Mouse (Mus musculus) heart, embryonic 15.5 days (tissue): ENCODE results near the gene Stxbp3. TPM values are rescaled to one million over a fixed set of nuclear protein-coding genes. Genes with fewer than 3 reads are reported as not detected.
"Not testable (repeated sequence)": the region's sequence is repeated elsewhere in the genome, so short reads cannot be mapped to it uniquely, and the experiment has no call there.

Source experiments
- ATAC-seq: fragments of 200-750 bp; cut with Nextera tagmentation; replicated peaks from 2 replicates; pipeline ENCODE4 v1.8.0; 2017; ENCODE audit warnings: low read depth, moderate TSS enrichment; ENCODE audit not compliant: insufficient number of reproducible peaks, insufficient read depth, low FRiP score
- H3K27ac ChIP-seq: fragments of 300-500 bp; sonication (generic); 2 replicates; pipeline ENCODE4 v1.5.1; 2015; ENCODE audit warnings: mild to moderate bottlenecking, inconsistent platforms
- H3K27me3 ChIP-seq: fragments of 300-500 bp; sonication (generic); 2 replicates; pipeline ENCODE4 v1.6.1; 2015; ENCODE audit warnings: inconsistent platforms
- H3K36me3 ChIP-seq: fragments of 300-500 bp; sonication (generic); 2 replicates; pipeline ENCODE4 v1.6.1; 2015; ENCODE audit warnings: mild to moderate bottlenecking, inconsistent platforms
- H3K4me1 ChIP-seq: fragments of 300-500 bp; sonication (generic); replicated peaks from 2 replicates; pipeline ENCODE4 v1.6.1; 2015; ENCODE audit warnings: inconsistent platforms
- H3K4me2 ChIP-seq: fragments of 300-500 bp; sonication (generic); 2 replicates; pipeline ENCODE4 v1.6.1; 2015; ENCODE audit warnings: inconsistent platforms, mild to moderate bottlenecking, moderate library complexity
- H3K4me3 ChIP-seq: fragments of 300-500 bp; sonication (generic); 2 replicates; pipeline ENCODE4 v1.5.1; 2015; ENCODE audit warnings: mild to moderate bottlenecking, inconsistent platforms
- H3K9ac ChIP-seq: fragments of 300-500 bp; sonication (generic); 2 replicates; pipeline ENCODE4 v1.6.1; 2015; ENCODE audit warnings: mild to moderate bottlenecking, inconsistent platforms
- H3K9me3 ChIP-seq: fragments of 300-500 bp; sonication (generic); replicated peaks from 2 replicates; pipeline ENCODE4 v1.6.1; 2016; ENCODE audit warnings: inconsistent platforms
- WGBS: fragments of 180-500 bp; shearing (Covaris S2); methylation state at CpG from one replicate; pipeline ENCODE4 v1.1.7; 2015; ENCODE audit warnings: mixed read lengths; 5-methylcytosine and 5-hydroxymethylcytosine counted together
- polyA plus RNA-seq: library from polyadenylated mRNA; unstranded; fragments of >200 nt; fragmentation: Nextera tagmentation; extraction: Ambion mirVana; gene quantifications from 2 replicates; pipeline ENCODE4 v1.2.1, GENCODE M21; 2015

Gene Stxbp3
- polyA plus RNA-seq, 1 experiment from 2014 or later = 29.9 TPM

GRCm38 (mm10) chr3:108838980-108839379, 1.3 kb downstream of the Stxbp3 start:
- ATAC-seq = no peak
- Histone ChIP-seq H3K4me3 (peak overlapping the region; percentile 85), H3K36me3 (no peaks in the 10 kb centered on the region; the same call in 1 of the 2 replicates), H3K4me2 (peak overlapping the region; percentile 64), H3K4me1 (peaks cover 12% of the 10 kb centered on the region), H3K27me3 (no peaks in the 10 kb centered on the region), H3K9me3 (no peaks in the 10 kb centered on the region), H3K9ac (0 out of 2 replicates have a peak overlapping the region, but pooled peaks have one; percentile 83), H3K27ac (no peak overlapping the region)
- WGBS = 63% methylated on average over 7 of the region's 7 CpGs

- Histone ChIP-seq H3K27me3 (no peaks in the 10 kb centered on the region), H3K27ac (no peak overlapping the region), H3K4me3 (no peak overlapping the region), H3K4me1 (peaks cover 12% of the 10 kb centered on the region), H3K36me3 (no peaks in the 10 kb centered on the region; the same call in 1 of the 2 replicates), H3K4me2 (no peak overlapping the region), H3K9ac (no peak overlapping the region), H3K9me3 (no peaks in the 10 kb centered on the region)
- ATAC-seq = no peak
- 93% methylated on average over 6 of the region's 6 CpGs for WGBS
Observed at GRCm38 (mm10) chr3:108836931-108837330, 3.4 kb downstream of the Stxbp3 start.

GRCm38 (mm10) chr3:108833717-108834116, 6.6 kb downstream of the Stxbp3 start:
- not testable (repeated sequence) for H3K27me3 ChIP-seq, ATAC-seq, H3K36me3 ChIP-seq, H3K4me3 ChIP-seq, H3K4me2 ChIP-seq, H3K9ac ChIP-seq, H3K9me3 ChIP-seq, H3K27ac ChIP-seq
- 89% methylated on average over 1 of the region's 1 CpGs for WGBS
- peaks cover 18% of the 10 kb centered on the region for H3K4me1 ChIP-seq

DNA sequence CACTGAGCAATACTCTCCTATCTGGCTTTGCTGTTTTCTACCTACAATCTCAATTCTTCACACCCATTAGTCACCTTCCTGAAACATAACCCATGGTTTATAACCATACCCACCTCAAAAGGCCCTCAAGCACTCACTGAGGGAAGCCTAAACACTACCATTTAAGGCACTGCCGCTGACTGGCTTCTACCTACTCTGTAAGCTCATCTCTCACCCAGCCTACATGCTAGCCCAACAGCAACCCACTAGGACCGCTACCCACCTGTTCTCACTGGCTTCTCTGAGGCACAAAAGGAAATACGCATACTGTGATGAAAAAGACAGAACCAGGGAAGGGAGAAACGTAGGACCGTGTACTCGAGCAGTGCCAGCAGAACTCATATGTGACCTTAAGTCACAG, 8.6 kb downstream of the Stxbp3 start:
- no peak overlapping the region for H3K9ac ChIP-seq
- H3K9me3 ChIP-seq = no peaks in the 10 kb centered on the region
- WGBS = 94% methylated on average over 6 of the region's 6 CpGs

GRCm38 (mm10) chr3:108830493-108830892, 9.8 kb downstream of the Stxbp3 start:
- WGBS = 54% methylated on average over 11 of the region's 11 CpGs
- Histone ChIP-seq H3K36me3 (peaks cover 12% of the 10 kb centered on the region; the same call in 1 of the 2 replicates), H3K4me1 (peaks cover 11% of the 10 kb centered on the region), H3K27ac (peak overlapping the region; percentile 0; the same call in 1 of the 2 replicates), H3K27me3 (no peaks in the 10 kb centered on the region), H3K9ac (no peak overlapping the region), H3K4me3 (no peak overlapping the region), H3K4me2 (peak overlapping the region; percentile 0; the same call in 1 of the 2 replicates), H3K9me3 (no peaks in the 10 kb centered on the region)
- ATAC-seq = peak; percentile 83

More for the DNA sequence above, 8.6 kb downstream of the Stxbp3 start:
- Histone ChIP-seq H3K27ac (no peak overlapping the region), H3K4me2 (no peak overlapping the region), H3K4me1 (peaks cover 11% of the 10 kb centered on the region), H3K36me3 (peaks cover 5% of the 10 kb centered on the region; the same call in 1 of the 2 replicates), H3K4me3 (no peak overlapping the region), H3K27me3 (no peaks in the 10 kb centered on the region)
- no peak for ATAC-seq

DNA sequence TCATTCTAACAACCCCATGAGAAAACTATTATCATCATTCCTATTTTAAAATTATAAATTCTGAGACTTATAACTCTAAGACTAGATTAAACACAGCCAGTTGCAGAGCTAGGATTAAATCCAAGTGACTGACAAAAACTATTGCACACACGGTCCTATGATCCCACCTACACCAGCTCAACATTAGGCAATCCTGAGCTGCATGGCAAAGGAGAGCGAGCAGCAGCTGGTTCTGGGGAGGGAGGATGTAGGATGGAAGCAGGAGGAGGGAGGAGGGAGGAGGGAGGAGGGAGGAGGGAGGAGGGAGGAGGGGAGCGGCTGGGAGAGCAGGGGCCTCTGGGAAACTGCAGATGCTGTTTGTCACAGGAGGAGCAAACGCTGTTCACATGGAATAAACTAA, 24.7 kb downstream of the Stxbp3 start:
- H3K4me2 ChIP-seq = no peak overlapping the region
- H3K4me3 ChIP-seq = no peak overlapping the region
- peaks cover 35% of the 10 kb centered on the region for H3K36me3 ChIP-seq
- no peak overlapping the region for H3K27ac ChIP-seq
- no peaks in the 10 kb centered on the region for H3K27me3 ChIP-seq
- H3K4me1 ChIP-seq = 0 out of 2 replicates have a peak, but pooled peaks cover 2% of the 10 kb centered on the region
- no peak for ATAC-seq
- H3K9ac ChIP-seq = no peak overlapping the region
- 60% methylated on average over 4 of the region's 4 CpGs for WGBS
- H3K9me3 ChIP-seq = no peaks in the 10 kb centered on the region

DNA sequence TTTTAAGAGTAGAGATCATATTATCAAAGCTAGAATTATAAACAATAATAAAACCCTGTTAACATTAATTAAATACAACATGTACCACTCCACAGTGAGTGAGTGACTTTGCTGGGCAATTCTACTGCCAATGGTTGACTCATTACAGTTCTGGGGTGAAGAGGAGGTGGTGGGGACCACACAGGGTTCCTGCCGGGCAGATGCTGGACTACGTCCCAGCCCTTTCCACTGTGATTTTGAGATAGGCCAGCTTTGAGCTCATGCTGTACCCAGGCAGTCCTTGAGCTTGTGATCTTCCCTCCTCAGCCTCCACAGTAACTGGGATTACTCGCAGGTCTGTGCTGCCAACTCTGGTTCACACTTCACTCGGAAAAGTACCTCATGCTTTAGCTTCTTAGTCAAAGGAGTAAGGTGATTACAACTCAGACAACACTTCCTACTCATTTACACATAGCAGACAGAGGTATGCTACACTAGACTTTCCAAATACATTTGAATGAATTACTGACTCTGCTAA, 29.5 kb downstream of the Stxbp3 start:
- 58% methylated on average over 4 of the region's 4 CpGs for WGBS
- H3K9ac ChIP-seq = no peak overlapping the region
- H3K4me2 ChIP-seq = no peak overlapping the region
- H3K36me3 ChIP-seq = peaks cover 35% of the 10 kb centered on the region
- no peaks in the 10 kb centered on the region for H3K27me3 ChIP-seq
- no peaks in the 10 kb centered on the region for H3K9me3 ChIP-seq
- H3K4me3 ChIP-seq = no peak overlapping the region
- H3K4me1 ChIP-seq = 0 out of 2 replicates have a peak, but pooled peaks cover 2% of the 10 kb centered on the region
- ATAC-seq = no peak
- no peak overlapping the region for H3K27ac ChIP-seq

DNA sequence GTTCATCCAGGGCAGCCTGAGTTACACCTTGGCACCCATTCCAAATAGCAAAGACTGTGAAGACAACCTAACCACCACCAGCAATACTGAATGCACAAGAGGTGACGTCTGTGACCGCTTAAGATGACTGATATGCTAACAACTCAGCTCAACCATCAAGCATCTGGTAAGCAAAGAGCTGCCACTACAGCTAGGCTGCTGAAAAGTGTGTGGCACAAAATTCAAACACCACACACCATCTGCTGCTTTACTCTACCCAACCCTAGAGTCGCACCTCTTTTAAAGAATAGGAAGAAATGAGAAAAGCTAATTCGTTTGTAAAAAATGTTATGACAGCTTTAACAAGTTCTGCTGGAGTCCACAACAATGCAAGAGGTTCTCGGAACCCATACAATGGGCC, 34.7 kb downstream of the Stxbp3 start:
- no peaks in the 10 kb centered on the region for H3K27me3 ChIP-seq
- H3K4me3 ChIP-seq = no peak overlapping the region
- ATAC-seq = no peak
- H3K9ac ChIP-seq = no peak overlapping the region
- 72% methylated on average over 5 of the region's 5 CpGs for WGBS
- no peak overlapping the region for H3K4me2 ChIP-seq
- no peak overlapping the region for H3K27ac ChIP-seq
- no peaks in the 10 kb centered on the region for H3K4me1 ChIP-seq
- H3K9me3 ChIP-seq = no peaks in the 10 kb centered on the region
- peaks cover 41% of the 10 kb centered on the region for H3K36me3 ChIP-seq

- H3K27me3 ChIP-seq = no peaks in the 10 kb centered on the region
- no peak overlapping the region for H3K4me2 ChIP-seq
- H3K9me3 ChIP-seq = no peaks in the 10 kb centered on the region
- H3K4me1 ChIP-seq = no peaks in the 10 kb centered on the region
- H3K9ac ChIP-seq = no peak overlapping the region
- H3K27ac ChIP-seq = no peak overlapping the region
- WGBS = 88% methylated on average over 2 of the region's 2 CpGs
- peaks cover 68% of the 10 kb centered on the region for H3K36me3 ChIP-seq
- ATAC-seq = no peak
- H3K4me3 ChIP-seq = no peak overlapping the region
Observed at GRCm38 (mm10) chr3:108798375-108798774, 42.0 kb downstream of the Stxbp3 start.

- Histone ChIP-seq H3K36me3 (peaks cover 62% of the 10 kb centered on the region), H3K9ac (no peak overlapping the region), H3K4me3 (no peak overlapping the region), H3K4me1 (no peaks in the 10 kb centered on the region), H3K4me2 (no peak overlapping the region), H3K9me3 (no peaks in the 10 kb centered on the region), H3K27ac (no peak overlapping the region), H3K27me3 (no peaks in the 10 kb centered on the region)
- WGBS = 83% methylated on average over 6 of the region's 6 CpGs
- ATAC-seq = no peak
Observed at GRCm38 (mm10) chr3:108797723-108798122, 42.6 kb downstream of the Stxbp3 start.

- Histone ChIP-seq H3K4me1 (no peaks in the 10 kb centered on the region), H3K4me2 (no peak overlapping the region), H3K4me3 (no peak overlapping the region), H3K36me3 (peaks cover 55% of the 10 kb centered on the region), H3K9ac (no peak overlapping the region), H3K27ac (no peak overlapping the region), H3K9me3 (no peaks in the 10 kb centered on the region), H3K27me3 (no peaks in the 10 kb centered on the region)
- WGBS = 91% methylated on average over 4 of the region's 4 CpGs
- ATAC-seq = no peak
Observed at GRCm38 (mm10) chr3:108796386-108796785, 43.9 kb downstream of the Stxbp3 start.

- WGBS = 83% methylated on average over 7 of the region's 7 CpGs
- H3K27ac ChIP-seq = no peak overlapping the region
- ATAC-seq = no peak
- H3K9ac ChIP-seq = no peak overlapping the region
- H3K4me2 ChIP-seq = no peak overlapping the region
- H3K4me1 ChIP-seq = no peaks in the 10 kb centered on the region
- no peak overlapping the region for H3K4me3 ChIP-seq
- H3K9me3 ChIP-seq = no peaks in the 10 kb centered on the region
- peaks cover 49% of the 10 kb centered on the region for H3K36me3 ChIP-seq
- no peaks in the 10 kb centered on the region for H3K27me3 ChIP-seq
Observed at GRCm38 (mm10) chr3:108795554-108796299, 44.6 kb downstream of the Stxbp3 start.
